Mouse (Mus musculus) spleen, adult 2 months (tissue): ENCODE measurements around the gene Hdac10. TPM values are rescaled to one million over a fixed set of nuclear protein-coding genes. Genes with fewer than 3 reads are reported as not detected.

Experiments used
- DNase-seq, 2 experiments: peaks; one replicate each; pipeline versions ENCODE4 v3.0.0 to v3.0.0-alpha.2; 2012 to 2021; ENCODE audit warnings: low spot score in 2 of 2, low read depth in 1 of 2
- H3K27ac ChIP-seq: fragments of 200-500 bp; 2 replicates; pipeline ENCODE4 v1.5.1; 2012; ENCODE audit warnings: low read length, inconsistent platforms; ENCODE audit not compliant: insufficient read depth
- H3K27me3 ChIP-seq: fragments of 200-500 bp; 2 replicates; pipeline ENCODE4 v1.6.1; 2012; ENCODE audit warnings: mild to moderate bottlenecking, moderate library complexity, low read length, inconsistent platforms; ENCODE audit not compliant: control insufficient read depth, insufficient read depth
- H3K36me3 ChIP-seq: fragments of 200-500 bp; 2 replicates; pipeline ENCODE4 v1.6.1; 2012; ENCODE audit warnings: mild to moderate bottlenecking, low read length, inconsistent platforms; ENCODE audit not compliant: control insufficient read depth, insufficient read depth
- H3K4me1 ChIP-seq: fragments of 200-500 bp; 2 replicates; pipeline ENCODE4 v1.6.1; 2011; ENCODE audit warnings: inconsistent platforms; ENCODE audit not compliant: control insufficient read depth, insufficient read depth, insufficient read length
- H3K4me3 ChIP-seq: fragments of 200-500 bp; 2 replicates; pipeline ENCODE4 v1.5.1; 2011; ENCODE audit warnings: mild to moderate bottlenecking, inconsistent platforms; ENCODE audit not compliant: insufficient read depth, insufficient read length; ENCODE audit errors: extremely low read depth
- CTCF ChIP-seq: fragments of 200-500 bp; IDR thresholded peaks from 2 replicates; pipeline ENCODE4 v1.5.1; 2011; ENCODE audit warnings: mild to moderate bottlenecking, inconsistent platforms; ENCODE audit not compliant: insufficient read depth, insufficient read length, insufficient replicate concordance; ENCODE audit errors: extremely low read depth
- POLR2A ChIP-seq: fragments of 200-500 bp; IDR thresholded peaks from 2 replicates; pipeline ENCODE4 v1.6.1; 2011; ENCODE audit warnings: low read depth, low read length, inconsistent platforms
- WGBS: fragments of 180-500 bp; shearing (Covaris S2); methylation state at CpG from one replicate; pipeline ENCODE4 v1.1.7; 2018; 5-methylcytosine and 5-hydroxymethylcytosine counted together
- polyA plus RNA-seq: library from polyadenylated mRNA; depleted of rRNA; stranded (reverse); fragments of >200 nt; gene quantifications from 2 replicates; pipeline ENCODE4 v1.2.3, GENCODE M21; 2012

Hdac10 gene
- polyA plus RNA-seq, 1 experiment: 76.2 TPM

DNA sequence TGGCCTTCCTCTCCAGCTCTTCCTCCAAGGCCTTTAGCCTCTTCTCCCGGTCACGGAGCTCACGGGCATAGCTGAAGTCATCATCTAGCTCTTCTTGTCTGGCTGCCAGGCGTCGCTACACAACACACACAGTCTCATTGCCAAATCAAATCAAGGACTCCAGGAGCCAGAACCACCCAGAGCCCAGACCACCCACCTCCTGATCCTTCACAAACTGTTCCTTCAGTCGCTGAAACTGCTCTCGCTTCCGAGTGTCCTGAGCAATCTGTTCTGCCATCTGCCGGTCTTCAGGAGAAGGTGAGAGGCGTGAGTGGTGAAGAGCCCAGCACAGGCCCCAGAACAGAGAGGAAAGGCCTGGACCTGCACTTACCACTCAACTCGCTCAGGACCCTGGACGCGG is 22.4 kb downstream of the Hdac10 start:
- H3K36me3 ChIP-seq: peaks cover 39% of the 10 kb centered on the region
- DNase-seq: no peak
- TF ChIP-seq POLR2A (no peak), CTCF (no peak)
- WGBS: 95% methylated on average over 13 of the region's 13 CpGs
- no peaks in the 10 kb centered on the region for H3K4me1 ChIP-seq
- no peaks in the 10 kb centered on the region for H3K27me3 ChIP-seq
- H3K4me3 ChIP-seq: no peak overlapping the region
- H3K27ac ChIP-seq: no peak overlapping the region

DNA sequence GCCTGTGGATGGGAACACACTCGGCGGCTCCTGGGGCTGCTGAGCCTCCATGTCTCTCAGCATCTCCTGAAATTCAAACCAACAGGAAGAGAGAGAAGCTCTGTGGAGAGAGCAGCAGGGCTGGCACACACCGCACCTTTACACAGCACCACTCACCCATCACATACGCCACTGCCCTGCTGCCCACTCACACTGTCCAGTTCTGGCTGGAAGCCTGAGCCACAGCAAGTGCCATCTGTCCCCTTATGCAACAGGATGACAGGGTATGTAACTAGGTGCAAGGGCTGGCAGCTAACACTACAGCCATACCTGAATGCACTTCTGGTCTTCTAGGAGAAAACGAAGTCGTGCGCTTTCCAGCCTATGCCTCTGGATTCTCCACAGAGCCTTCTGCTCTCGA is 24.1 kb downstream of the Hdac10 start:
- no peak overlapping the region for H3K4me3 ChIP-seq
- 97% methylated on average over 8 of the region's 8 CpGs for WGBS
- H3K4me1 ChIP-seq: no peaks in the 10 kb centered on the region
- peaks cover 38% of the 10 kb centered on the region for H3K36me3 ChIP-seq
- H3K27ac ChIP-seq: no peak overlapping the region
- TF ChIP-seq CTCF (no peak), POLR2A (no peak)
- H3K27me3 ChIP-seq: no peaks in the 10 kb centered on the region
- no peak for DNase-seq

DNA sequence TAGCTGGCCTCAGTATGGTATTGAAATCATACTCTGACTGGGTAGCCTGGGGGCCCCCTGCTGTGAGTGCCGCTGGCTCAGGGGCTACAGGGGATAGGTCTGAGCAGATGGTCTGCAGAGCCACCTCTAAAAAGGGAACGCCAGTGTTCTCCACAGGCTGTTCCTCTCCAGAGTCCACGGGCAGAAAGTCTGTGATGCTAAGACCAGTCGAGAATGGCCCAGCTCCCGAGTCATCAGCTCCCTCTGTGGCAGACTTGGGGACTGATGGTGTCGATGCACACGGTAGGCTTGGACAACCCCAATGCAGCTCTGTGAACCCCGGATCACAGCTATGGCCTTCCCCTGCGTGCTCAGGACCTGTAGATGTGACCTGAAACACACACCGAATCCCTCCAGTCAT is 24.6 kb downstream of the Hdac10 start:
- TF ChIP-seq POLR2A (no peak), CTCF (no peak)

DNA sequence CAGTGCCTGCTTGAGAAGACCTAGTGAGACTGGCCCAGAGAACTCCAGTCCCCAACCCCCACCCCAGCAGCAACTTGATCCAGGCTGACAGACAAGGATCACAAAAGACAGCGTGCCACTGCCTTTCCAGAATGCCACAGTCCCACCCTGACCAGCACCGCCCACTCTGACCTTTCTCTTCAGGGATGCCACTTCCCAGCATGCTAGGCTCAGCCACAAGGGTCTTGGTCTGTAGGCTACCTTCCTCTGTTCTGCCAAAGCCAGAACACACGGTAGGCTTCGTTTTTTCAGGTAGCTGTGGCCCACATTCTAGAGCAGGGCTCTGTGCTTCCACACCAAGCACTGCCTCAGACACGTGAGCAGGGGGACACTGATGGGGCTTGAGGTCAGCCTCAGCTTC is 25.9 kb downstream of the Hdac10 start:
- no peaks in the 10 kb centered on the region for H3K4me1 ChIP-seq
- TF ChIP-seq CTCF (no peak), POLR2A (no peak)
- no peaks in the 10 kb centered on the region for H3K27me3 ChIP-seq
- H3K4me3 ChIP-seq: no peak overlapping the region
- 88% methylated on average over 5 of the region's 5 CpGs for WGBS
- H3K27ac ChIP-seq: no peak overlapping the region
- peaks cover 42% of the 10 kb centered on the region for H3K36me3 ChIP-seq
- no peak for DNase-seq

More for the DNA sequence above, 24.6 kb downstream of the Hdac10 start:
- no peak for DNase-seq
- H3K27me3 ChIP-seq: no peaks in the 10 kb centered on the region
- no peaks in the 10 kb centered on the region for H3K4me1 ChIP-seq
- H3K36me3 ChIP-seq: peaks cover 41% of the 10 kb centered on the region
- H3K4me3 ChIP-seq: no peak overlapping the region
- WGBS: 88% methylated on average over 10 of the region's 10 CpGs
- H3K27ac ChIP-seq: no peak overlapping the region

DNA sequence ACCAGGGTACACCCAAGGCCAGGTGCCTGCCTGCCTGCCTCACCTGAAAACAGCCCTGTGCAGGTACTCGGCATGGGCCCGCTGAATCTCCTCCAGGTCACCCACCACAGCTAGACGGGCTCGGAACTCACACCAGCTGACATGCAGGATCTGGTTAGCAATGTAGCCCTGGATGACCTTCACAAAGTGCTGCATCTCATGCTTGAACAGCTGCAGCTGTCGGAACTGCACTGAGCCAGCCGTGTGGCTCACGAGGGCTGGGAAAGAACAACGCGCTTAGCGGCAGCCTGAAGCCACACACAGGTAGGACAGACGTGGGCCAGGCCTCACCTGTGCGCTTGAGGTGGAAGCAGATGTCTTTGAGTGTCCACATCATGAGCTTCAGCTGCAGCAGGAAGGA is 27.7 kb downstream of the Hdac10 start:
- Histone ChIP-seq H3K4me1 (no peaks in the 10 kb centered on the region), H3K4me3 (no peak overlapping the region), H3K27ac (no peak overlapping the region), H3K36me3 (peaks cover 47% of the 10 kb centered on the region), H3K27me3 (no peaks in the 10 kb centered on the region)
- TF ChIP-seq POLR2A (no peak), CTCF (no peak)
- 94% methylated on average over 12 of the region's 12 CpGs for WGBS
- no peak for DNase-seq

DNA sequence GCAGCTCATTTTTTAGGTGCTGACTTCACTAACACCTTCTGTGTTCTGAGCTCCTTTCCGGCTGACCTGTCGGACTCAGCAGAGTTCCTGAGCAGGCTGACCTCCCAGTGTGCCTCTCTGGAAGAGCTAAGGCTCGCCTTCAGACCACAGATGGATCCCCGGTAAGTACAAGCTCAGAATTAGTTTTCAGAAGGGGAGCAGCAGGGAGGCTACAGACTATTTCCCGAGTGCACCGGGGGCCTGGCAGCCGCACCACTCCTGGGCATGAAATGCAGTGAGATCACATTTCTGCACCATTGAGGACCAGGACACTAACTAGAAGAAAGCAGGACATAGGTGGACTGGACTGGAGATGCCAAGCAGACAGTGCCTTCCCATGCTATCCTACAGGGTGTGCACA is 29.9 kb downstream of the Hdac10 start:
- WGBS: 95% methylated on average over 7 of the region's 7 CpGs
- no peak for DNase-seq
- Histone ChIP-seq H3K36me3 (peaks cover 53% of the 10 kb centered on the region), H3K4me1 (no peaks in the 10 kb centered on the region), H3K27me3 (no peaks in the 10 kb centered on the region), H3K27ac (no peak overlapping the region), H3K4me3 (no peak overlapping the region)
- TF ChIP-seq CTCF: no peak
- no peak for TF ChIP-seq POLR2A

DNA sequence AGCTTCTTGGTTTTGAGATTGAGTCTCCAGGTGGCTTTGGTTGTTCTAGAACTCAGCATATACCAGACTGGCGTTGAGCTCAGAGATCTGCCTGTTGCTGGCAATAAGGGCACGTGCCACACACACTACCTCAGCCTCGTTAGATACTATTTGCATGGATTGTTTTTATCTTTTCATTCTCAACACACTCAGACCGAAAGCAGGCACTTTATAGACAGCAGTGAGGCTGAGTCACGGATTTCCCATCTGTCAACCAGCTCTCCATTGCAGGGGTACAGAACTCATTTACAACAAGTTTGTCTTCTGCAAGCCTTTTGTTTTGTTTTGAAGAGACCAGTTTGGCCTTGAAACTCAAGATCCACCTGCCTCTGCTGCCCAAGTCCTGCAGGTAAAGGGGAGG is 31.1 kb downstream of the Hdac10 start:
- Histone ChIP-seq H3K4me3 (no peak overlapping the region), H3K36me3 (peaks cover 55% of the 10 kb centered on the region), H3K27me3 (no peaks in the 10 kb centered on the region), H3K4me1 (no peaks in the 10 kb centered on the region), H3K27ac (no peak overlapping the region)
- no peak for DNase-seq
- no peak for TF ChIP-seq CTCF
- TF ChIP-seq POLR2A: no peak
- WGBS: 96% methylated on average over 5 of the region's 5 CpGs
